Mouse (Mus musculus) embryo, embryonic 10 days (tissue): ENCODE measurements around the gene Cradd.

ENCODE experiments used
- DNase-seq: peaks from one replicate; pipeline ENCODE4 v3.0.0-alpha.2; 2015; ENCODE audit warnings: low spot score

Gene Cradd

GRCm38 (mm10) chr10:95154675-95155074 lies 169.3 kb downstream of the Cradd start:
- DNase-seq: no peak

DNA sequence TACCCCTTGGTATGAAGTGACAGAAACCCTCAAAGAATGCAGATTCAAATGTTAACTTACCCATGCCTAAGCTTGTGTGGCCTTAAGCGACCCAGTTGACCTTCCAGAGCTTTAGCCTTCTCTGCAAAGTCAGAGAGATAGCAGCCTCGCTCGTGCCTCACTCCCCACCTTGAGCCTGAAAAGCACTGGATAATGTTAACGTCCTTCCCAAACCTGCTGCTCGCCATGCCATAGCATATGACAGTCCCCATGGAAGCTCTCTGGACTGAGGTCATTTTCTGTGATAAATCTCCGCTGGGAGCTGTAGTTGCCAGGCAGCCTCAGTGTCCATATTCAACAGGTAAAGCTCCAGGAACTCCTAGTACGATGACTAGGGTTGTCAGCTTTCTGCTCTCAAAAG lies 170.7 kb downstream of the Cradd start:
- DNase-seq: no peak

- DNase-seq: no peak
These were observed 171.4 kb downstream of the Cradd start for GRCm38 (mm10) chr10:95152503-95152989.

- DNase-seq: no peak
These were observed 172.7 kb downstream of the Cradd start for GRCm38 (mm10) chr10:95151012-95151768.

DNA sequence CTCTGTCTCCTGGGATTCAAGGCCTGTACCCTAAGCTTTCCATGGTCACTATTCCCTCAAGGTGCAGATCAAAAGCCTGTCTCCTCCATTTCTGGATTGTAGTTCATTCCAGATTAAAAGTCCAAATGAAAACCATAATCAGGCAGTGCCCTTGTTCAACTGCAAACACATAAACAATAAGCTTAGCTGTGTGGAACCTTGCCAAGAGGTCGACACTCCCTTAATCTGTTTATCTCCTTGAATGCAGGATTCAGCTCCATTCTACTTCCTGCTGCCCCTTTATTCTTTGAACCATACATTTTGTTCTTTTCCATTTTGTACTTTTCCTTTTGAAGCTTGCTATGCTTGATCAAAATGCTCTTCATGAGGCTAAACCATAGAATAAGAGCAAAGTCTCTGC lies 174.3 kb downstream of the Cradd start:
- DNase-seq: no peak

DNA sequence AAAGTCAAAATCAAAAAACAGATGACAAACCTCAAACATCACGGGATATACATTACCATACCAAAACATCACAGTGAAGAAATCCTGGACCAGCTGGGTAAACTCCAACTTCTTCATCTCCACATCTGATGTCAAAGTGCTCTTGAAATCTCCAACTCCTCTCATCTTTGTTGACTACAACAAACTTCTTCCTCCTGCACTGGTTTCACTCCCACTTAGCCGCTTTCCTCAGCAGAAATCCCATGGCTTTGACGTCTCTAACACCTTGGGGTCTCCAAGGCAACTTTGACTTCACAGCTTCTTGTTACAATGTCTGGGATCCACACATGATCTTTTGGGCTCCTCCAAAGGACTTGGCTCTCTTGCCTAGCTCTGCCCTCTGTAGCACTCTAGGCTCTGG lies 175.3 kb downstream of the Cradd start:
- no peak for DNase-seq

- no peak for DNase-seq
These were observed 176.6 kb downstream of the Cradd start for GRCm38 (mm10) chr10:95147136-95147901.

DNA sequence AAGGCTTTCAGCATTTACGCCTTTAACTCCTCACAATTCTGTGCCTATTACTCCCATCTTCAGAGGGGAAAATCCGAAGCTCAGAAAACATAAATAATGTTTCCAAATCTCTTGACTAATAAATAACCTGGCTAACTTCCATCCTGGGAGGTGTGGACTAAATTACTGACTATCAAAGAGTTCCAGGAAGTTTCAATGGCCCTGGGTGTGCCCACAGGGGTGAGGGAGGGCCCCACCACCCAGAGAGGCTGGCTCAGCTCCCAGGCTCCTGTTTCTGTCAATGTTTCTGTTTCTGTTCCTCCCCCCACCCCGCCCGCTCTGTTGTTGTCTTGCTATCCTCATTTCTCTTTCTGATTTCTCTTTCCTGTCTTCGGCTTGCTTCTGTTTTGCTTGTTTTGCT lies 177.4 kb downstream of the Cradd start:
- no peak for DNase-seq

- peak; percentile 48 for DNase-seq
These were observed 178.6 kb downstream of the Cradd start for GRCm38 (mm10) chr10:95145204-95145926.

- DNase-seq: no peak
These were observed 179.4 kb downstream of the Cradd start for GRCm38 (mm10) chr10:95144414-95145130.

GRCm38 (mm10) chr10:95143446-95144114 lies 180.4 kb downstream of the Cradd start:
- peak; percentile 31 for DNase-seq

GRCm38 (mm10) chr10:95142844-95143435 lies 181.0 kb downstream of the Cradd start:
- DNase-seq: peak; percentile 26

GRCm38 (mm10) chr10:95141075-95141474 lies 182.9 kb downstream of the Cradd start:
- DNase-seq: no peak

- no peak for DNase-seq
These were observed 183.7 kb downstream of the Cradd start for GRCm38 (mm10) chr10:95140191-95140590.

DNA sequence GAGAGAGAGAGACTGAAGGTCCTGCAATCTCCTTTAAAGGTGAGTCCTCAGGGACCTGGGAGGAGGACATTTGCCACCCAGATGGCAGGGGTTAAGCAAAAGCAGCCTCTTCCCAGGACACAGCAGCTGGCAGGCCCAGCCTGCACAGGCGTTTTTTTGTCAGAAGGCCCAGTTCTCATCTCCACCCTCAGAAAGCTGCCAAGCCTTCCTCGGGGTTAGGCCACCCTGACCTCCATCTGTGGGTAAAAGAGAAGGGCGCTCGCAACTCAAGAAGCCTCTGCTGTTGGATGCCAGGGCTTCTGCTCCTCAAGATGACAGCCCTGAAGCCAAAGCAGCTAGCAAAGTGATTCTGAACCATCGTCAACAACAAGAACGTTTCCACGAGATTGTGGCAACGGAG lies 184.3 kb downstream of the Cradd start:
- DNase-seq: no peak

- no peak for DNase-seq
These were observed 190.9 kb downstream of the Cradd start for GRCm38 (mm10) chr10:95133057-95133456.
